Mouse (Mus musculus) 416B (cell line): ENCODE measurements around the gene Olfr809.

Source experiments
- DNase-seq: peaks from one replicate; pipeline ENCODE4 v3.0.0; 2011; ENCODE audit warnings: low read depth

Olfr809 gene

DNA sequence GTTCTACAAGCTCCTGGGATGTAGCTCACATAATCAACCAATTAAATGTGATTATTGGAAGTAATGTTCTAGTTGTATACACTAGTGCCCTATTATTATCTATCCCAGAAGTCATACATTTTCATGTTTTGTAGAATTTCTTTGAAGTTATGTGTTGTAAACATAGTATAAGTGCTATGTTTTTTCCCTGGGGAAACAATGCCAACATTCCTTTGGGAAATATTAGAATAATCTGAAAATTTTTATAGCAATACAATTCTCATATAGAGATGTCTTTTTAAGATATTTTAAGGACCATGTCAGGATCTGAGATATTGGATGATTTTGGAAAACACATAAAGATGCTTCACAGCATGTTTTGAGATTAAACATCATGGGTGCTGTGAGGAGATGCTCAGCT, at the start of gene Olfr809:
Gene Olfr809 (plus strand): TSS at position 301 of the 400 bp plus-strand sequence.
- DNase-seq = no peak

- DNase-seq = no peak
Measured at GRCm38 (mm10) chr10:129729275-129729674, 45.2 kb upstream of the Olfr809 start, which contains the start of gene Olfr805. Gene Olfr805, minus strand, starts transcription at chr10:129729375.

DNA sequence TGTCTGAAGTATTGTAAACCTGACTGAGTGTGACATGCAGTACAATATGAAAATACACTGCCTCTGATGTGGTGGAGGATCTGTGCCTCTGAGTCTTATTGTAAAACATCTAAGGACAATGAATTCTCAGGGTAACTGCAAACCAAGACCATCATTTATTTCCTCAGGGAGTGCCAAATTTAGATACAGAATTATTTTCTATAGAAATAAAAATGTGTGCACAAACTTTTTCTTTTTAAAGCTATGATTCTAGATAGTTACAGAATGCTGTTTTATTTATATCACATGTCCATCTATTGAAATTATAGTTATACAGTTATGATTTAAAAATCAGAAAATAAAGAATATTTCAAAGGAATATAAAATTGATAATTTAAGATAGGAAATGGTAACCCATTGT, 32.6 kb upstream of the Olfr809 start, which contains the start of gene Olfr806:
Gene Olfr806 (minus strand): TSS at position 101 of the 400 bp plus-strand sequence.
- no peak for DNase-seq

GRCm38 (mm10) chr10:129757693-129758092, 16.7 kb upstream of the Olfr809 start, which contains the start of gene Olfr807:
Gene Olfr807, minus strand, starts transcription at chr10:129757793.
- no peak for DNase-seq

DNA sequence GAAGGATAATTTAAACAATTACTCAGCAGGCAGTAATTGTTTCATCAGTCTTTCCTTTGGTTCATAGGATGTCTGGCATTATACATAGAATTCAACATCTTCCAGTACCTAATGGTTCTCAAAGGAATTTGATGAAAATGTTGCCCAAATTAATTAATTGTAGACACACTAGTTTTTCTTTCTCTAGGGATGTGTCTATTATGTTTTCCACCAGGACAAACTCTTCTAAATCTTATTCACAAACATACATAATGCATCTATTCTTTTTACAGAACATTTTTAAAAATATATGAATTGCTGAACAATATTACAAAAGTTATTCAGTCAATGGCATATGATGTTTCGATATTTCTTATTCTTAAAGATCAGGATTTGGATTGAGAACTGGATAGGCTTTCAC, 9.3 kb upstream of the Olfr809 start, which contains the start of gene Olfr808:
Gene Olfr808 (plus strand): TSS at position 301 of the 400 bp plus-strand sequence.
- no peak for DNase-seq

- DNase-seq = no peak
Measured at GRCm38 (mm10) chr10:129778123-129778522, 3.7 kb downstream of the Olfr809 start.

DNA sequence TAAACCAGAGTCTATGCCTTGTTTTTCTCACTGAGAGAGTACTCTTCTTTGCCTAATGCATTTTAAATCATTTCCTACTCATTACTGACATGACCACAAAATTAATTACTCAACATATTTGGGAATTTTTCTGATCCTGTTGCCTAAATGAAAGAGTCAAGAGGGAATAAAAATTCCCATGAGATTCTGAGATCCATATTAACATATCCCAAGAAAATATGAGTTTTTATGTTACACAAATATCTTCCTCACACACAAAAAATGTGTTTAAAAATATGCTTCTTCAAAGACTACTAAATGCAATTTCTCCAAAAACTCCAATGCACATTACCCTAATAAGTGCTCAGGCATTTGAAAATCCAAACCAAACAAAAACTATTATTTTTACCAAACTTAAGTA, 20.4 kb downstream of the Olfr809 start, which contains the start of gene Olfr810:
Gene Olfr810 (minus strand): TSS at position 101 of the 400 bp plus-strand sequence.
- DNase-seq = no peak

- DNase-seq = no peak
Measured at GRCm38 (mm10) chr10:129804296-129804695, 29.9 kb downstream of the Olfr809 start, which contains the start of gene Olfr811. Gene Olfr811, minus strand, starts transcription at chr10:129804396.
